Mouse (Mus musculus): ENCODE data around the gene Prm2. TPM values are rescaled to one million over a fixed set of nuclear protein-coding genes. Genes with fewer than 3 reads are reported as not detected.

Gene Prm2
- polyA plus RNA-seq, 1 experiment from 2014 or later, result not detected

- Histone ChIP-seq H3K4me3 (ENCODE audit: inconsistent target) (no peak overlapping the region), H3K36me3 (ENCODE audit: inconsistent target) (no peaks in the 10 kb centered on the region), H3K79me2 (ENCODE audit: inconsistent target) (no peaks in the 10 kb centered on the region), H3K27ac (no peak overlapping the region)
- 68% methylated on average over 3 of the region's 4 CpGs for WGBS (ENCODE audit: missing documents)
Observed at GRCm38 (mm10) chr16:10786782-10787547, 9.0 kb downstream of the Prm2 start.

GRCm38 (mm10) chr16:10786288-10786687 lies 9.6 kb downstream of the Prm2 start:
- H3K27ac ChIP-seq, result peak overlapping the region; percentile 82
- peak overlapping the region; percentile 48; the same call in 1 of the 2 replicates for H3K4me3 ChIP-seq (ENCODE audit: inconsistent target)
- H3K36me3 ChIP-seq (ENCODE audit: inconsistent target), result no peaks in the 10 kb centered on the region
- WGBS (ENCODE audit: missing documents), result 3% methylated on average over 9 of the region's 9 CpGs
- H3K79me2 ChIP-seq (ENCODE audit: inconsistent target), result no peaks in the 10 kb centered on the region

GRCm38 (mm10) chr16:10785371-10786231 lies 10.3 kb downstream of the Prm2 start, which contains the start of gene Socs1:
TSS of gene Socs1 (minus strand) at chr16:10785536.
- WGBS (ENCODE audit: missing documents), result under 1% methylated on average over 59 of the region's 59 CpGs
- H3K36me3 ChIP-seq (ENCODE audit: inconsistent target), result no peaks in the 10 kb centered on the region

GRCm38 (mm10) chr16:10784793-10785370 lies 11.1 kb downstream of the Prm2 start:
- peak overlapping the region; percentile 15; the same call in 1 of the 2 replicates for H3K4me3 ChIP-seq (ENCODE audit: inconsistent target)
- no peak overlapping the region; the same call in 1 of the 2 replicates for H3K27ac ChIP-seq
- WGBS (ENCODE audit: missing documents), result 0% methylated on average over 45 of the region's 55 CpGs
- no peaks in the 10 kb centered on the region for H3K36me3 ChIP-seq (ENCODE audit: inconsistent target)
- no peaks in the 10 kb centered on the region for H3K79me2 ChIP-seq (ENCODE audit: inconsistent target)

More at GRCm38 (mm10) chr16:10785371-10786231, 10.3 kb downstream of the Prm2 start, which contains the start of gene Socs1:
- Histone ChIP-seq H3K79me2 (ENCODE audit: inconsistent target) (no peaks in the 10 kb centered on the region), H3K27ac (peak within 1 kb of the TSS; percentile 82), H3K4me3 (ENCODE audit: inconsistent target) (peak within 1 kb of the TSS; percentile 48)

- WGBS (ENCODE audit: missing documents), result 8% methylated on average over 77 of the region's 81 CpGs
- H3K36me3 ChIP-seq (ENCODE audit: inconsistent target), result no peaks in the 10 kb centered on the region
- no peaks in the 10 kb centered on the region for H3K79me2 ChIP-seq (ENCODE audit: inconsistent target)
- H3K27ac ChIP-seq, result no peak overlapping the region
- H3K4me3 ChIP-seq (ENCODE audit: inconsistent target), result peak overlapping the region; percentile 15; the same call in 1 of the 2 replicates
Observed at GRCm38 (mm10) chr16:10783883-10784792, 11.8 kb downstream of the Prm2 start.

GRCm38 (mm10) chr16:10783451-10783850 lies 12.5 kb downstream of the Prm2 start:
- no peaks in the 10 kb centered on the region for H3K79me2 ChIP-seq (ENCODE audit: inconsistent target)
- no peak overlapping the region for H3K4me3 ChIP-seq (ENCODE audit: inconsistent target)
- WGBS (ENCODE audit: missing documents), result 75% methylated on average over 8 of the region's 8 CpGs
- H3K27ac ChIP-seq, result no peak overlapping the region
- no peaks in the 10 kb centered on the region for H3K36me3 ChIP-seq (ENCODE audit: inconsistent target)

GRCm38 (mm10) chr16:10783152-10783434 lies 12.8 kb downstream of the Prm2 start:
- H3K36me3 ChIP-seq (ENCODE audit: inconsistent target), result no peaks in the 10 kb centered on the region
- no peaks in the 10 kb centered on the region for H3K79me2 ChIP-seq (ENCODE audit: inconsistent target)
- 30% methylated on average over 1 of the region's 1 CpGs for WGBS (ENCODE audit: missing documents)
- no peak overlapping the region for H3K27ac ChIP-seq
- no peak overlapping the region for H3K4me3 ChIP-seq (ENCODE audit: inconsistent target)

GRCm38 (mm10) chr16:10782377-10783151 lies 13.4 kb downstream of the Prm2 start:
- Histone ChIP-seq H3K36me3 (ENCODE audit: inconsistent target) (no peaks in the 10 kb centered on the region), H3K79me2 (ENCODE audit: inconsistent target) (no peaks in the 10 kb centered on the region), H3K27ac (no peak overlapping the region), H3K4me3 (ENCODE audit: inconsistent target) (no peak overlapping the region)
- WGBS (ENCODE audit: missing documents), result 61% methylated on average over 6 of the region's 6 CpGs

- no peak overlapping the region for H3K27ac ChIP-seq
- no peaks in the 10 kb centered on the region for H3K79me2 ChIP-seq (ENCODE audit: inconsistent target)
- H3K36me3 ChIP-seq (ENCODE audit: inconsistent target), result no peaks in the 10 kb centered on the region
- 86% methylated on average over 9 of the region's 9 CpGs for WGBS (ENCODE audit: missing documents)
- H3K4me3 ChIP-seq (ENCODE audit: inconsistent target), result no peak overlapping the region
Observed at GRCm38 (mm10) chr16:10781862-10782371, 14.0 kb downstream of the Prm2 start.

GRCm38 (mm10) chr16:10780631-10781120 lies 15.3 kb downstream of the Prm2 start:
- Histone ChIP-seq H3K79me2 (ENCODE audit: inconsistent target) (no peaks in the 10 kb centered on the region), H3K36me3 (ENCODE audit: inconsistent target) (no peaks in the 10 kb centered on the region), H3K27ac (no peak overlapping the region), H3K4me3 (ENCODE audit: inconsistent target) (no peak overlapping the region)
- 96% methylated on average over 5 of the region's 5 CpGs for WGBS (ENCODE audit: missing documents)

GRCm38 (mm10) chr16:10777579-10778160 lies 18.3 kb downstream of the Prm2 start:
- WGBS (ENCODE audit: missing documents), result 97% methylated on average over 5 of the region's 5 CpGs
- H3K36me3 ChIP-seq (ENCODE audit: inconsistent target), result no peaks in the 10 kb centered on the region
- H3K4me3 ChIP-seq (ENCODE audit: inconsistent target), result no peak overlapping the region
- no peak overlapping the region for H3K27ac ChIP-seq
- H3K79me2 ChIP-seq (ENCODE audit: inconsistent target), result no peaks in the 10 kb centered on the region

GRCm38 (mm10) chr16:10776322-10776721 lies 19.6 kb downstream of the Prm2 start:
- Histone ChIP-seq H3K36me3 (ENCODE audit: inconsistent target) (no peaks in the 10 kb centered on the region), H3K79me2 (ENCODE audit: inconsistent target) (no peaks in the 10 kb centered on the region), H3K4me3 (ENCODE audit: inconsistent target) (no peak overlapping the region), H3K27ac (no peak overlapping the region)
- WGBS (ENCODE audit: missing documents), result 73% methylated on average over 7 of the region's 7 CpGs

- H3K27ac ChIP-seq, result no peak overlapping the region
Observed at GRCm38 (mm10) chr16:10774726-10775125, 21.2 kb downstream of the Prm2 start.

More at GRCm38 (mm10) chr16:10774726-10775125, 21.2 kb downstream of the Prm2 start:
- 58% methylated on average over 4 of the region's 4 CpGs for WGBS (ENCODE audit: missing documents)
- H3K4me3 ChIP-seq (ENCODE audit: inconsistent target), result no peak overlapping the region
- no peaks in the 10 kb centered on the region for H3K36me3 ChIP-seq (ENCODE audit: inconsistent target)
- no peaks in the 10 kb centered on the region for H3K79me2 ChIP-seq (ENCODE audit: inconsistent target)
